Mouse (Mus musculus) hindbrain, embryonic 15.5 days (tissue): Measurements from ENCODE around the gene Gjb3. TPM values are rescaled to one million over a fixed set of nuclear protein-coding genes. Genes with fewer than 3 reads are reported as not detected.

ENCODE experiments used
- polyA plus RNA-seq: library from polyadenylated mRNA; unstranded; fragments of >200 nt; fragmentation: Nextera tagmentation; extraction: Ambion mirVana; gene quantifications from 2 replicates; pipeline ENCODE4 v1.2.1, GENCODE M21; 2015

The Gjb3 gene
- polyA plus RNA-seq, 1 experiment from 2014 or later: 0.14 TPM

Other genes starting within 250 kb of the Gjb3 start
- gene Tmem35b, start 207.2 kb downstream of the Gjb3 start, polyA plus RNA-seq: 17.4 and 17.6 TPM in 2 replicates
- 24.9 and 32.0 TPM in 2 replicates for gene Dlgap3, start 161.6 kb downstream of the Gjb3 start, polyA plus RNA-seq
- gene Smim12, start 87.1 kb downstream of the Gjb3 start, polyA plus RNA-seq: 53.7 and 56.6 TPM in 2 replicates
- 20.9 and 23.2 TPM in 2 replicates for gene Gja4, start 16.8 kb downstream of the Gjb3 start, polyA plus RNA-seq
- gene Gjb4, start 23.2 kb upstream of the Gjb3 start, polyA plus RNA-seq: not detected in 2 replicates
- 0.12 and 0.24 TPM in 2 replicates for gene Gjb5, start 27.3 kb upstream of the Gjb3 start, polyA plus RNA-seq